Mouse (Mus musculus) thymus, postnatal 25 days (tissue): ENCODE measurements at regions not wholly inside any gene's neighbourhood (a gene's known extent, or its start where the extent isn't known, plus 50 kb on each side); places are given as distances from the start of the nearest gene placed in this dataset.

Source experiments
- DNase-seq: peaks from one replicate; pipeline ENCODE4 v3.0.0; 2022

GRCm38 (mm10) chr9:61092834-61093479 lies 279.2 kb upstream of the Tle3 start:
- DNase-seq = no peak

- DNase-seq = no peak
Measured at GRCm38 (mm10) chr9:61095069-61095775, 276.9 kb upstream of the Tle3 start.

- no peak for DNase-seq
Measured at GRCm38 (mm10) chr9:61101741-61102450, 270.3 kb upstream of the Tle3 start.

GRCm38 (mm10) chr9:61102451-61103358 lies 269.5 kb upstream of the Tle3 start:
- no peak for DNase-seq

GRCm38 (mm10) chr9:61105550-61106280 lies 266.5 kb upstream of the Tle3 start:
- DNase-seq = no peak

GRCm38 (mm10) chr9:61109519-61110285 lies 262.5 kb upstream of the Tle3 start:
- DNase-seq = no peak

- no peak for DNase-seq
Measured at GRCm38 (mm10) chr9:61111206-61111605, 261.0 kb upstream of the Tle3 start.

GRCm38 (mm10) chr9:61111733-61112415 lies 260.3 kb upstream of the Tle3 start:
- peak; percentile 64 for DNase-seq

GRCm38 (mm10) chr9:61119252-61119651 lies 252.9 kb upstream of the Tle3 start:
- DNase-seq = no peak

GRCm38 (mm10) chr9:61120531-61120930 lies 251.6 kb upstream of the Tle3 start:
- DNase-seq = no peak

GRCm38 (mm10) chr9:61120931-61121391 lies 251.2 kb upstream of the Tle3 start:
- no peak for DNase-seq

GRCm38 (mm10) chr9:61123431-61123830 lies 248.7 kb upstream of the Tle3 start:
- DNase-seq = no peak

GRCm38 (mm10) chr9:61125769-61126168 lies 246.4 kb upstream of the Tle3 start:
- peak; percentile 69 for DNase-seq

GRCm38 (mm10) chr9:61128077-61128476 lies 244.1 kb upstream of the Tle3 start:
- peak; percentile 61 for DNase-seq

GRCm38 (mm10) chr9:61129186-61129585 lies 243.0 kb upstream of the Tle3 start:
- DNase-seq = no peak

GRCm38 (mm10) chr9:61130877-61131276 lies 241.3 kb upstream of the Tle3 start:
- peak; percentile 54 for DNase-seq

- DNase-seq = no peak
Measured at GRCm38 (mm10) chr9:61135263-61135882, 236.8 kb upstream of the Tle3 start.

- DNase-seq = no peak
Measured at GRCm38 (mm10) chr9:61135917-61136316, 236.2 kb upstream of the Tle3 start.

- no peak for DNase-seq
Measured at GRCm38 (mm10) chr9:61138741-61139368, 233.3 kb upstream of the Tle3 start.

GRCm38 (mm10) chr9:61143101-61143500 lies 229.1 kb upstream of the Tle3 start:
- no peak for DNase-seq
